Mouse (Mus musculus): ENCODE results near the gene Mylk3.

Gene Mylk3

DNA sequence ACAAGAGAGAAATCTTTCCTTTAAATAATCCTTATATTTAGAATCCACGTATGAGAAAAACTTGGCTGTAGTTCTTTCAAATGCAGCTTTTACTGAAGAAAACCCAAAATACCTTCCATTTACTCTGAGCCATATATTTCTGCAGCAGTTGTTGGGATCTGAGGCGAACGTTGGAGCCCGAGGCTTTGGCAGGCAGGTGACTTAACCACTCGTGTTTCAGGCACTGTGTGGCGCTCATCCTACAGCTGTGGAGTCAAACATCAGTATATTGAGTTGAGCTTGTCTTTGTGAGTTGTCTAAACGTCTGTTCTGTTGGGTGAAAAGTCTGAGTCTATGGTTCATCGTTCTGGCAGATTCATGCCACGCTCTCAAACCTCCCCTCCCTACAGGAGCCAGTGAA, 59.1 kb downstream of the Mylk3 start:
- in situ Hi-C loops (cut with MboI, MseI): no loop called here

DNA sequence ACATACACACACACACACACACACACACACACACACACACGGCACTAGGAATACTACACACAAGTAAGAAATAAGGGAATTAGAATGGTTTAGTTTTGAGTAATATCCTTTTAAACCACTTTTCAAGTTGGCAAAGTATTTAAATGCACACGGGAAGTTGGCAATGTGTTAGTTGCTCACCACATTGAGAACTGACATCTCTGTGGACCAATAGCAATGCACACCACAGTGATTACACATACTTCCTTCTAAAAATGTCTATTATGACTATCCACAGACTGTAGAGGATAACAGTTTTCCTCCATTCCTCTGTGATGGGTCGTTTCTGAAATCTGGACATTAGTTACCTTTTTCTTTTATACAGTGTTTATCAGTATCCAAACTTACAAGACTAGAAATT, 63.1 kb downstream of the Mylk3 start:
- in situ Hi-C loops (cut with MboI, MseI): no loop called here

DNA sequence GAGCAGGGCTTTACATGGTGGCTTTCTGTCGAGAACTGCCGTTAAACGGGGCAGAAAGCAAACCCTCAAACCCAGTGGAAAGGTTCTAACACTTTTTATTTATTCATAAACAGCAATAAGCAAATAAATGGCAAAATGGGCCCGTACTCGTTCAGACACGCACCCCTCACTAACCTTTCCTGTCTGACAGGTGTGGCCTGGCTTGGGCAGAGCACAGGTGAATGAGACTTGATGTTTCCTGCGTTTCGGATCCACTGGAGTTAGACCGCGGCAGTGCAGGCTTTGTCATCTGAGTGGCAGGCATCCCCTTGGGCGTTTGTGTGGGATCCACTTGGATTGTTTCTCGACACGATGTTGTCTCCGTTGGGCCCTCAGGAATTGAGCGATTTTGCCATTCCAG, 64.2 kb downstream of the Mylk3 start:
- in situ Hi-C loops (cut with MboI, MseI): no loop called here

DNA sequence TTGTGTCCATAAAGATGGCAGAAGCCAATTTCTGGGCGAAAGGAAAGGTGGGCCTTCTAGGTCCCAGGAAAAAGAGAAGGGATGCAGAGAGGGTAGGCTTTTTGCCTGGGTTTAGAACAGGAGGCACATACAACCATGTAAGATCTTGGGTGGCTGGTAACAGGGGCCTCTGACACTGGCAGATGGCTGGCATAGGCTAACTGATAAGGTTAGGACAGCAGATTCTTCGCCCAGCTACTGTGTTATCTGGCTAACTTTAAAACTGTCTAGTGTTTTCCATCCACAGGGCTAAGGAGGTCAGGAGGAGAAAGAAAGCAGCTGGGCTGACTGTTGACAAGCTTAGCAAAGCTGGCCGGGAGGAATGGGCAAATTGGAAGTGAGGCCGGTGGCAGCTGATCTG, 67.6 kb downstream of the Mylk3 start:
- in situ Hi-C loops (cut with MboI, MseI): loop anchor here in 1 of 2 experiments (5.0 kb wide), 1 partner anchor 79 kb away; no protein-coding TSS in a partner anchor

DNA sequence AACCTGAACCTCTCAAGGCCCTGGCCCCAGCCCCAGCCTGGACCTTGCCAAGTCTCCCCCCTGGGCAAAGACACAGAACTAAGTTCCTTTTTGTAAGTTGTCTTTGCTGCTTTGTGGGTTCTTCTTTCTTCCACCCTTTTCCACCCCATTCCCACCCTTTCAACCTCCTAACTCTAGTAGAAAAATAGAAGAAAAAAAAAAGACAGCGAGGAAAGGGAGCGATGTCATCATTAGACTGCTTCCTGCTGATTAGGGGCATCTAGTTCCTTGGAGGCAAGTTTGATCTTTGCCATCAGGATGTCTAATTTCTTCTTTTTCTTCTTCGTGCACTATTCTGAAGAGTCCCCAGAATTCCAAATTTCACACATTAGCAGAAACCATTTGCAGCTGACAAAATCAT, 73.1 kb downstream of the Mylk3 start:
- in situ Hi-C loops (cut with MboI, MseI): loop anchor here in 1 of 2 experiments (5.0 kb wide), 1 partner anchor 84 kb away; no protein-coding TSS in a partner anchor

DNA sequence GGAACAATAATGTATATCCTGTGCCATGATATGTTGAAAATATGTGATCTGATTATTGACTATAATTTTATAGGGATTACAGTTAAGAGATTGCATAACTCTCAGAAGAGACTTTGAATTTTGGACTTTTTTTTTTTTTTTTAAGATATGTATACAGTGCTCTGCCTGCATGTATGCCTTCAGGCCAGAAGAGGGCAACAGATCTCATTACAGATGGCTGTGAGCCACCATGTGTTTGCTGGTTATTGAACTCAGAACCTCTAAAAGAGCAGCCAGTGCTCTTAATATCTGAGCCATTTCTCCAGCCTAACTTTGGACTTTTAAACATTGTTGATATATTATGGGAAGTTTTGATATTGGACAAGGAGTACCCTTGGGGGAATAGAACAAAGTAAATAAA, 74.4 kb downstream of the Mylk3 start:
- in situ Hi-C loops (cut with MboI, MseI): loop anchor here in 1 of 2 experiments (5.0 kb wide), 1 partner anchor 86 kb away; no protein-coding TSS in a partner anchor

DNA sequence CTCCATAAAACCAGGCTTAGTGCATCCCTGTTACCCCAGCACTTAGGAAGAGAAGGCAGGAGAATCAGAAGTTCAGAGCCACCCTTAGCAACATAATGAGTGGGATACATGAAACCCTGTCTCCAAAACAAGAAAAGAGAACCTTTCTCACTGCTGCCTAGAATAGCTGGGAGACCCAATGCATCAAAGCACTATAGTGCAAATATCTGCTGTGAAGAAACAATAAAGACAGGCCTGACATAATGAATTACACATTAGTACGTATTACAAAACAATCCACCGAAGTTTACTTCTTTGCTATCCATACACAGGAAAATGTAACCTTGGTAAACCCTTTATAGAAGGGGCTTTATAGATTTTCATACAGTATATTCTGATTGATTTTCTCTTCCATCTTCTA, 77.6 kb downstream of the Mylk3 start:
- in situ Hi-C loops (cut with MboI, MseI): no loop called here

DNA sequence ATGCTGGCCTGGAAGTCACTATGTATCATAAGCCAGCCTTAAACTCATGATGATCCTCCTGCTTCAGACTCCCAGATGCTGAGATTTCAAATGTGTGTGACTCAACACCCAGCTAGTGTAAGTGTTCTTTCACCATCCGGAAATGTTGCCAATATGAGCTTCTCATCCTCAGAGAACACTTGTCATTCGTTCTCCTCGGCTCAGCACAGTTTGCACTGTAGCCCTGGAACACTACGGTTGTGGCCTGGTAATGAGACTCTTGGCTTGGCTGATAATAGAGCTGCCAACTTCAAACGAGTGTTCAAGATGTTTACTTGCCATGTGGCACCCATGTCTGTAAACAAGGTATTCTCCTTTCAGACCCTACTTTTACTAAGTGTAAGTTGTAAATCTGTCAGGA, 82.6 kb downstream of the Mylk3 start:
- in situ Hi-C loops (cut with MboI, MseI): no loop called here

DNA sequence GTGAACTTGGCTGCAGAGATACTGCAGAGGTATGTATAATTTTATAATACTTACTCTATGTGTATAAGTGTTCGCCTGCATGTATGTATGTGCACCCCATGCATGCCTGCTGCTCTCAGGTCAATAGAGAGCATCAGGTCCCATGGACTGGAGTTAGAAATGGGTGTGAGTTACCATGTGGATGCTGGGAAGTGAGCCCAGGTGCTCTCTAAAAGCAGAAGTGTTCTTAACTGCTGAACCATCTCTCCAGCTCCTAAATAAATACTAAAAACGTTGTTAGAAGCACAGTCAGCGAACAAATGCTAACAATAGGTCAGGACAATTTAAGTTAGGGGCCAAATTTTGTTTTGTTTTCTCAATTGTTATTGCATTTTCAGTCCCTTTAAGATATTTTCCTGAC, 83.2 kb downstream of the Mylk3 start:
- in situ Hi-C loops (cut with MboI, MseI): no loop called here

DNA sequence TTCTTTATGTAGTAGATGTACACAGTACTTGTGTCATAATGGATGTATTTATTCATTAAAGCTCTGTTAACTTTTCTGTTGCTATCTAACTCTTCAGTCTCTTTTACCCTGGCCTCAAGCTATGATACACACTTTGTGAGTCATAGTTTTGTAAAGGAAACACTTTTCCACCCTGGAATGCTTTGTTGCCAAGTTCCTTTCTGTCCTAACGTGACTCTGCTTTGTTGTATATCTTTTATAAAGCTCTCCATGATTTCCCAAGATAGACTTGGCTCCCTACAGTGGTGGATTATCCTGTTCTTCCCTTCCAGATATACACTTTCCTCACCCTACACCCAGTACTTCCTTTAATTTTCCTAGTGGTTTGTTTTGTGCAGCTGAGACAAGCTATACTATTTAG, 84.2 kb downstream of the Mylk3 start:
- in situ Hi-C loops (cut with MboI, MseI): no loop called here

DNA sequence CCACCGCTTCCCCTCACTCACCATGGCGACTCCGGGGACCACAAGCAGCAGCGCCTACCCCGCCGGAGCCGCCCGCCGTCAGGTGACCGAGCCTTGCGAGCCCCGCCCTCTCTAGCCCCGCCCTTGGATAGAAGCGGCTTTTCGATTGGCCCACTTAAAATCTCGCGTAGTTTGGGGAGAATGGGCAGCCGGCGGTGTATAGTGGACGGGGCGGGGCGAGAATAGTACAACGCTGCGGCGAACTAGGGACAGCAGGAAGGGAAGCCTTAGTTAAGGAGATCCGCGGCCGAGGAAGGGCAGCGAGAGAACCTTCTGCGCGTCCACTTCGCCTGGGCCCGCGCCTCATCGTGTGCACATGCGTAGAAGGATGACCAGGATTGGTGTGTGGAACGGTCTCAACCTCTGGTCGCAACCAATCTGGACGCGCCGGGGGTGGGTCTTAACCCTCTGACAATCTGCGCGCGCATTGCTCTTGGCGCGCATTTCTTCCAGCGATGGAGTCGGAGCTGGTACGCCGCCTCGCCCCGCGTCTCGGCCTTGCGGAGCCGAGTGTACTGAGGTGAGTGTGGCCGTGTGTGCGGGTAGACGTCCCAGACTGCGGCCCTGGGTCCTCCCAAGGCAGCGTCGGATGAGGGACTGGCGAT, 86.6 kb downstream of the Mylk3 start, which contains the start of the genes Orc6 and Vps35:
Gene Orc6, plus strand, starts transcription at position 199 of the 644 bp plus-strand sequence.
Gene Vps35, minus strand, starts transcription at position 369 of the 644 bp plus-strand sequence.
- in situ Hi-C loops (cut with MboI, MseI): no loop called here

DNA sequence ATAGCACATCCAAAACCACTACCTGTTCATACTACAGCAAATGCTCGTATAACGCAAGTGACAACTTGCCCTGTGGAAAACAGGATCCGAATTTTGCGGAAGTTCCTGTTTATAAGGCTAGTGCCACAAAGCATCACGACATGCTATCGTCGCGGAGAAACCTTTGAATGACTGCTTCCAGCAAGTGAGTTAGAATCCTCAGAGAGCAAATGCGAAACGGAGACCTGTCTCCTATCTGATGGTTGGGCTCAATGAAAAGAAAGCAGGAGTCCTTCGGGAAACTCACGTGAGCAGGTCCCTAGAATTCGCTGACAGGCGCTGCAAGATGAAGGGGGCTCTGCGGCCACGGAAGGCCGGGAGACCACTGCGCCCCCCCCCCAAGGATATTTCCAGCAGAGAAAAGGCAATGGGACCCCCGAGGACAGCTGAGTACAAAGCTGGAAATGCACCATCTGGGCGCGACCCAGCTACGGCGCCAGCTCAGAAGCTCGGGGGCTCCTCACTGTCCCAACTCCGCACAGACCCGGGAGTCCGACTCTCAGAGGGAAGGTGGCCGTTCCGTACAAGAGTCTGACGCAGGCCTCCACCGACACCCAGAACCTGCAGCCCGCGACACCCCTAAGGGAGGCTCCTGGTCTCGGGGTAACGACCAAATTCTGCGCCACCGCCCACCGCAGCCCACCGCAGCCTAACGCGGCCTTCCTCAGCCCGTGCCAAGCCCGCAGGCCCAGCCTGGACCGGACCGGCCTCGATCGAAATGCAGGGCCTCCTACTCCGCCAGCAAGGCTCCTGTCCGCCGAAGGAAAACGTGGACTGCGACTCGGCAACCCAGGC, 87.3 kb downstream of the Mylk3 start:
- in situ Hi-C loops (cut with MboI, MseI): no loop called here

DNA sequence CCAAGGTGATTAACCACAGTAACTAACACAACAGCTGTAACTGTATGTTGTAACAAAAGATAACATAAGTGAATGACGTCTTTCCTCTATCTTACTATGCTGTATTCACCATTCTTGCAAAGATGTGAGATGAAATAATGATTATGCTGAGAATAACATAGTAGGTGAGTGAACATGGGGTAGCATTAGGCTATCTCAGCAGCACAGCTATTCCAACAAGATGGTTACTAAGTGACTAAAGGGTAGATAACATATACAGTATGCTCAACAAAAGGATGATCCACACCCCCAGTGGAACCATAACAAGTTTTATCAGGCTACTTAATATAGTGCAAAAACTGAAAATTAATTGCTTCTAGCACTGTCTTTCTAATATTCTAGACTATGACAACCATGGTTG, 99.3 kb downstream of the Mylk3 start:
- in situ Hi-C loops (cut with MboI, MseI): loop anchor here in 1 of 2 experiments (10.0 kb wide), 1 partner anchor 612 kb away; no protein-coding TSS in a partner anchor

Measured in T-helper 17 cell (primary cell).